Mouse (Mus musculus): ENCODE results near the gene Drg2.

DNA sequence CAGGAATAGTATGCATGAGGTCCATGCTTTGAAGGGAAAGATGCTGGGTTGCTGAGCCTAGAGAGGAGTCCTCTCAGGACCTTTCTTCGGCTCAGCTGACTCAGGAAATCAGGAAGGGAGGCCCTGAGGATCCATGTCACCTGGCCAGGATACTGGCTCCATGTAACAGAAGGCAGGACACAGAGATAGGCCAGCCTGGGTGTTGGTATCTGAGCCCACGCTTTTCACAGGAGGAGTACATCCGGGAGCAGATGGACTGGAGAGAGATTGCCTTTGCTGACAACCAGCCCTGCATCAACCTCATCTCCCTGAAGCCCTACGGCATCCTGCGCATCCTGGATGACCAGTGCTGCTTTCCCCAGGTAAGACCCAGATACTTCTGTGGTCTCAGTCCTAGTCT lies 38.3 kb downstream of the Drg2 start:
- TF ChIP-seq POLR2A (IDR thresholded peaks at IDR 0.05; ENCODE audit: borderline replicate concordance, extremely low read depth, low read depth, low read length) = no peak
- TF ChIP-seq CTCF (IDR thresholded peaks at IDR 0.05; ENCODE audit: insufficient read depth, low read length) = no peak

All from lung, adult 2 months (tissue).